Mouse (Mus musculus) embryonic facial prominence, embryonic 11.5 days (tissue): Measurements from ENCODE around the gene Gm14190. TPM values are rescaled to one million over a fixed set of nuclear protein-coding genes. Genes with fewer than 3 reads are reported as not detected.
"Not testable (repeated sequence)": the region's sequence is repeated elsewhere in the genome, so short reads cannot be mapped to it uniquely, and the experiment has no call there.

Experiments used
- ATAC-seq: fragments of 200-750 bp; cut with Nextera tagmentation; replicated peaks from 2 replicates; pipeline ENCODE4 v1.8.0; 2017; ENCODE audit warnings: low read depth; ENCODE audit not compliant: insufficient number of reproducible peaks, low FRiP score, low TSS enrichment
- DNase-seq: peaks from one replicate; pipeline ENCODE4 v3.0.0-alpha.2; 2015; ENCODE audit warnings: low spot score
- H3K27ac ChIP-seq: fragments of 300-500 bp; sonication (generic); replicated peaks from 2 replicates; pipeline ENCODE4 v1.5.1; 2014; ENCODE audit warnings: mild to moderate bottlenecking, low read depth, low read length, control low read depth
- H3K27me3 ChIP-seq: fragments of 300-500 bp; sonication (generic); 2 replicates; pipeline ENCODE4 v1.6.1; 2014; ENCODE audit warnings: mild to moderate bottlenecking, low read length, moderate library complexity, mixed read lengths; ENCODE audit not compliant: control insufficient read depth, insufficient read depth
- H3K36me3 ChIP-seq: fragments of 300-500 bp; sonication (generic); replicated peaks from 2 replicates; pipeline ENCODE4 v1.6.1; 2014; ENCODE audit warnings: low read depth, mild to moderate bottlenecking, low read length, moderate library complexity, mixed read lengths; ENCODE audit not compliant: control insufficient read depth, insufficient read depth
- H3K4me1 ChIP-seq: fragments of 300-500 bp; sonication (generic); 2 replicates; pipeline ENCODE4 v1.6.1; 2014; ENCODE audit warnings: low read length, mixed read lengths; ENCODE audit not compliant: control insufficient read depth, insufficient read depth
- H3K4me2 ChIP-seq: fragments of 300-500 bp; sonication (generic); 2 replicates; pipeline ENCODE4 v1.6.1; 2014; ENCODE audit warnings: low read depth, mild to moderate bottlenecking, control low read depth, low read length, moderate library complexity
- H3K4me3 ChIP-seq: fragments of 300-500 bp; sonication (generic); 2 replicates; pipeline ENCODE4 v1.5.1; 2014; ENCODE audit warnings: low read depth, low read length, control low read depth
- H3K9ac ChIP-seq: fragments of 300-500 bp; sonication (generic); replicated peaks from 2 replicates; pipeline ENCODE4 v1.6.1; 2014; ENCODE audit warnings: mild to moderate bottlenecking, control low read depth, low read length
- H3K9me3 ChIP-seq: fragments of 300-500 bp; sonication (generic); replicated peaks from 2 replicates; pipeline ENCODE4 v1.6.1; 2016; ENCODE audit warnings: mild to moderate bottlenecking, low read length, inconsistent platforms, mixed read lengths; ENCODE audit not compliant: control insufficient read depth
- WGBS: fragments of 180-500 bp; shearing (Covaris S2); extraction: QIAGEN DNeasy Blood & Tissue Kit; methylation state at CpG from one replicate; pipeline ENCODE4 v1.1.7; 2014; 5-methylcytosine and 5-hydroxymethylcytosine counted together
- polyA plus RNA-seq: library from polyadenylated mRNA; unstranded; fragments of >200 nt; fragmentation: Nextera tagmentation; extraction: Ambion mirVana; gene quantifications from 2 replicates; pipeline ENCODE4 v1.2.1, GENCODE M21; 2014

The Gm14190 gene
- polyA plus RNA-seq, 1 experiment from 2014 or later: not detected

- H3K4me1 ChIP-seq: no peaks in the 10 kb centered on the region
- no peaks in the 10 kb centered on the region for H3K36me3 ChIP-seq
- no peak overlapping the region for H3K4me2 ChIP-seq
- DNase-seq (no peak), ATAC-seq (no peak)
- H3K27ac ChIP-seq: no peak overlapping the region
- WGBS: 86% methylated on average over 4 of the region's 4 CpGs
- H3K4me3 ChIP-seq: no peak overlapping the region
- H3K27me3 ChIP-seq: no peaks in the 10 kb centered on the region
- no peak overlapping the region for H3K9ac ChIP-seq
- no peaks in the 10 kb centered on the region for H3K9me3 ChIP-seq
Observed at GRCm38 (mm10) chr11:99659256-99659655, 31.3 kb downstream of the Gm14190 start.

- DNase-seq, H3K9ac ChIP-seq, H3K4me1 ChIP-seq, H3K4me3 ChIP-seq, ATAC-seq, H3K27ac ChIP-seq, H3K36me3 ChIP-seq, H3K9me3 ChIP-seq, H3K27me3 ChIP-seq, H3K4me2 ChIP-seq: not testable (repeated sequence)
- 61% methylated on average over 10 of the region's 10 CpGs for WGBS
Observed at GRCm38 (mm10) chr11:99658467-99659010, 32.0 kb downstream of the Gm14190 start, which contains the start of gene Gm11563. TSS of gene Gm11563 (minus strand) at chr11:99658960.

GRCm38 (mm10) chr11:99657051-99657450, 33.5 kb downstream of the Gm14190 start:
- ATAC-seq (no peak), DNase-seq (no peak)
- no peaks in the 10 kb centered on the region for H3K4me1 ChIP-seq
- 44% methylated on average over 5 of the region's 5 CpGs for WGBS
- H3K4me3 ChIP-seq: no peak overlapping the region
- H3K9me3 ChIP-seq: no peaks in the 10 kb centered on the region
- H3K9ac ChIP-seq: no peak overlapping the region
- H3K36me3 ChIP-seq: no peaks in the 10 kb centered on the region
- H3K27ac ChIP-seq: no peak overlapping the region
- no peaks in the 10 kb centered on the region for H3K27me3 ChIP-seq
- H3K4me2 ChIP-seq: no peak overlapping the region

GRCm38 (mm10) chr11:99650136-99650535, 40.4 kb downstream of the Gm14190 start, which contains the start of gene Gm11555:
TSS of gene Gm11555 (minus strand) at chr11:99650236.
- Histone ChIP-seq H3K4me3 (no peak within 1 kb of the TSS), H3K9me3 (no peaks in the 10 kb centered on the region), H3K36me3 (no peaks in the 10 kb centered on the region), H3K27ac (no peak within 1 kb of the TSS), H3K27me3 (no peaks in the 10 kb centered on the region), H3K4me1 (no peaks in the 10 kb centered on the region), H3K4me2 (no peak within 1 kb of the TSS), H3K9ac (no peak within 1 kb of the TSS)
- DNase-seq (no peak), ATAC-seq (no peak)
- WGBS: 88% methylated on average over 2 of the region's 2 CpGs

GRCm38 (mm10) chr11:99646444-99646843, 44.1 kb downstream of the Gm14190 start:
- H3K4me3 ChIP-seq: no peak overlapping the region
- no peaks in the 10 kb centered on the region for H3K36me3 ChIP-seq
- H3K27me3 ChIP-seq: no peaks in the 10 kb centered on the region
- H3K4me2 ChIP-seq: no peak overlapping the region
- ATAC-seq: no peak
- no peak overlapping the region for H3K9ac ChIP-seq
- H3K4me1 ChIP-seq: no peaks in the 10 kb centered on the region
- 82% methylated on average over 15 of the region's 15 CpGs for WGBS
- DNase-seq: no peak
- no peaks in the 10 kb centered on the region for H3K9me3 ChIP-seq
- no peak overlapping the region for H3K27ac ChIP-seq

GRCm38 (mm10) chr11:99644351-99644750, 46.2 kb downstream of the Gm14190 start:
- Histone ChIP-seq H3K36me3 (no peaks in the 10 kb centered on the region), H3K9ac (no peak overlapping the region), H3K4me3 (no peak overlapping the region), H3K27ac (no peak overlapping the region), H3K9me3 (no peaks in the 10 kb centered on the region), H3K4me1 (no peaks in the 10 kb centered on the region), H3K27me3 (no peaks in the 10 kb centered on the region), H3K4me2 (no peak overlapping the region)
- 78% methylated on average over 3 of the region's 3 CpGs for WGBS
- no peak for ATAC-seq
- DNase-seq: no peak

GRCm38 (mm10) chr11:99643635-99644139, 46.9 kb downstream of the Gm14190 start, which contains the start of gene Krtap4-7:
TSS of gene Krtap4-7 (minus strand) at chr11:99644089.
- 88% methylated on average over 9 of the region's 9 CpGs for WGBS
- ATAC-seq, DNase-seq, H3K9me3 ChIP-seq, H3K27ac ChIP-seq, H3K9ac ChIP-seq, H3K4me2 ChIP-seq, H3K4me3 ChIP-seq, H3K27me3 ChIP-seq, H3K36me3 ChIP-seq, H3K4me1 ChIP-seq: not testable (repeated sequence)

- Histone ChIP-seq H3K4me1 (no peaks in the 10 kb centered on the region), H3K27me3 (no peaks in the 10 kb centered on the region), H3K9me3 (no peaks in the 10 kb centered on the region), H3K27ac (no peak overlapping the region), H3K36me3 (no peaks in the 10 kb centered on the region), H3K9ac (no peak overlapping the region), H3K4me3 (no peak overlapping the region), H3K4me2 (no peak overlapping the region)
- peak; percentile 32 for DNase-seq
- WGBS: 20% methylated on average over 1 of the region's 1 CpGs
- ATAC-seq: no peak
Observed at GRCm38 (mm10) chr11:99640926-99641325, 49.6 kb downstream of the Gm14190 start.
